ENCODE assay signal across 8 mouse cellular contexts in genomic region chrX:100739443-100739842, GRCm38 (mm10). TPM values are rescaled to one million over a fixed set of nuclear protein-coding genes. Genes with fewer than 3 reads are reported as not detected.
DNase-seq lines count a peak whose midpoint lies in the region; ATAC-seq and TF ChIP-seq lines count a peak whose summit lies in the region.

No protein-coding gene starts in this region.

- H3K4me1 ChIP-seq in kidney, embryonic 15.5 days = no peaks in the 10 kb centered on the region
- no peaks in the 10 kb centered on the region for H3K4me1 ChIP-seq in brown adipose tissue, adult 24 weeks (ENCODE audit: control insufficient read depth, insufficient read depth, insufficient read length, low read length)
- no peaks in the 10 kb centered on the region for H3K4me1 ChIP-seq in heart, postnatal 0 days (ENCODE audit: control insufficient read depth, insufficient read depth)
- H3K4me1 ChIP-seq in midbrain, embryonic 12.5 days = peaks cover 4% of the 10 kb centered on the region; the same call in 1 of the 2 replicates

- no peak overlapping the region for H3K27ac ChIP-seq in kidney, embryonic 15.5 days
- H3K27ac ChIP-seq in brown adipose tissue, adult 24 weeks (replicated peaks; ENCODE audit: low read depth, low read length) = no peak overlapping the region
- H3K27ac ChIP-seq in heart, postnatal 0 days (ENCODE audit: low read depth) = no peak overlapping the region
- no peak overlapping the region for H3K27ac ChIP-seq in midbrain, embryonic 12.5 days (replicated peaks)

- no peaks in the 10 kb centered on the region for H3K9me3 ChIP-seq in kidney, embryonic 15.5 days (replicated peaks)
- H3K9me3 ChIP-seq in heart, postnatal 0 days (replicated peaks; ENCODE audit: control insufficient read depth, low read length) = 0 out of 2 replicates have a peak, but pooled peaks cover 3% of the 10 kb centered on the region
- H3K9me3 ChIP-seq in midbrain, embryonic 12.5 days = no peaks in the 10 kb centered on the region

- TF ChIP-seq CTCF in heart, postnatal 0 days (IDR thresholded peaks at IDR 0.05; ENCODE audit: low read depth) = no peak

- TF ChIP-seq EP300 in heart, postnatal 0 days (IDR thresholded peaks at IDR 0.05; ENCODE audit: low read depth) = no peak

- no peak overlapping the region for H3K9ac ChIP-seq in kidney, embryonic 15.5 days
- H3K9ac ChIP-seq in heart, postnatal 0 days (replicated peaks; ENCODE audit: low read depth, low read length) = no peak overlapping the region
- H3K9ac ChIP-seq in midbrain, embryonic 12.5 days (replicated peaks) = no peak overlapping the region; the same call in 1 of the 2 replicates

- WGBS in kidney, embryonic 15.5 days = 34% methylated on average over 10 of the region's 10 CpGs
- WGBS in heart, postnatal 0 days = 32% methylated on average over 10 of the region's 10 CpGs
- WGBS in midbrain, embryonic 12.5 days = 33% methylated on average over 10 of the region's 10 CpGs

- no peaks in the 10 kb centered on the region for H3K36me3 ChIP-seq in kidney, embryonic 15.5 days
- no peaks in the 10 kb centered on the region for H3K36me3 ChIP-seq in heart, postnatal 0 days (replicated peaks; ENCODE audit: control insufficient read depth, insufficient read depth, low read length)
- H3K36me3 ChIP-seq in midbrain, embryonic 12.5 days = no peaks in the 10 kb centered on the region

- DNase-seq in kidney, postnatal 25 days = no peak
- no peak for DNase-seq in heart, postnatal 0 days (ENCODE audit: low spot score)
- DNase-seq in ovary, postnatal 14 days (ENCODE audit: low spot score) = no peak
- DNase-seq in natural killer cell, adult 2 months (ENCODE audit: low spot score in 2 of 2) = no peak
- DNase-seq in adrenal gland, postnatal 25 days = no peak

- H3K4me2 ChIP-seq in kidney, embryonic 15.5 days = peak overlapping the region; percentile 58
- H3K4me2 ChIP-seq in heart, postnatal 0 days (ENCODE audit: low read depth, low read length) = peak overlapping the region; percentile 63
- peak overlapping the region; percentile 44 for H3K4me2 ChIP-seq in midbrain, embryonic 12.5 days (replicated peaks)

- peak; percentile 52 for ATAC-seq in kidney, embryonic 15.5 days (replicated peaks; ENCODE audit: low FRiP score)
- ATAC-seq in heart, postnatal 0 days (ENCODE audit: insufficient read depth, low read depth) = no peak
- ATAC-seq in midbrain, embryonic 12.5 days (ENCODE audit: low FRiP score, low read depth) = peak; percentile 59

- H3K27me3 ChIP-seq in kidney, embryonic 15.5 days = peaks cover 47% of the 10 kb centered on the region
- no peaks in the 10 kb centered on the region for H3K27me3 ChIP-seq in heart, postnatal 0 days (ENCODE audit: control insufficient read depth, insufficient read depth, low read length)
- peaks cover 18% of the 10 kb centered on the region for H3K27me3 ChIP-seq in midbrain, embryonic 12.5 days

- peak overlapping the region; percentile 35 for H3K4me3 ChIP-seq in kidney, embryonic 15.5 days (replicated peaks)
- peak overlapping the region; percentile 18; the same call in 1 of the 2 replicates for H3K4me3 ChIP-seq in brown adipose tissue, adult 24 weeks (ENCODE audit: insufficient read depth, low read depth, low read length)
- H3K4me3 ChIP-seq in heart, postnatal 0 days (ENCODE audit: low read depth, low read length) = peak overlapping the region; percentile 33
- H3K4me3 ChIP-seq in midbrain, embryonic 12.5 days = peak overlapping the region; percentile 25

RNA-seq across cellular contexts. Expression of gene Gdpd2, which starts 9.8 kb away (rescaled TPM):
- polyA plus RNA-seq in kidney, embryonic 15.5 days (2015; fragmentation: Nextera tagmentation; extraction: Ambion mirVana) = 2.1 and 3.3 TPM in 2 replicates
- polyA plus RNA-seq in brown adipose tissue, adult 24 weeks (2012; ENCODE audit: insufficient read depth, insufficient read length, missing spikeins) = not detected in 2 replicates
- total RNA-seq in heart, postnatal 0 days (2014; rRNA removed; ENCODE audit: low replicate concordance) = 1.7 and 2.8 TPM in 2 replicates
- polyA plus RNA-seq in heart, postnatal 0 days (2015; fragmentation: Nextera tagmentation; extraction: Ambion mirVana) = 0.54 and 0.55 TPM in 2 replicates
- polyA plus RNA-seq in midbrain, embryonic 12.5 days (2016; fragmentation: Nextera tagmentation; extraction: Ambion mirVana) = 12.8 and 14.5 TPM in 2 replicates
- 0.58 TPM in 1 of 2 replicates, not detected in the other for total RNA-seq in adrenal gland, postnatal 25 days (2021)

RNA-seq across cellular contexts. Expression of gene Dlg3, which starts 28.1 kb away (rescaled TPM):
- 4.6 and 5.0 TPM in 2 replicates for polyA plus RNA-seq in kidney, embryonic 15.5 days (2015; fragmentation: Nextera tagmentation; extraction: Ambion mirVana)
- polyA plus RNA-seq in brown adipose tissue, adult 24 weeks (2012; ENCODE audit: insufficient read depth, insufficient read length, missing spikeins) = 4.6 and 8.3 TPM in 2 replicates
- 13.2 and 14.6 TPM in 2 replicates for total RNA-seq in heart, postnatal 0 days (2014; rRNA removed; ENCODE audit: low replicate concordance)
- 0.51 and 0.52 TPM in 2 replicates for polyA plus RNA-seq in heart, postnatal 0 days (2015; fragmentation: Nextera tagmentation; extraction: Ambion mirVana)
- 20.0 and 20.8 TPM in 2 replicates for polyA plus RNA-seq in midbrain, embryonic 12.5 days (2016; fragmentation: Nextera tagmentation; extraction: Ambion mirVana)
- total RNA-seq in adrenal gland, postnatal 25 days (2021) = 28.6 and 34.8 TPM in 2 replicates
